Mouse (Mus musculus): ENCODE measurements around the gene Zfp317.
"Not testable (repeated sequence)": the region's sequence is repeated elsewhere in the genome, so short reads cannot be mapped to it uniquely, and the experiment has no call there.

Zfp317 gene

GRCm38 (mm10) chr9:19621843-19622822 lies at the start of gene Zfp317:
Gene Zfp317, plus strand, starts transcription at chr9:19622102.
- peak; percentile 99 for DNase-seq (ENCODE audit: low read depth)

- DNase-seq (ENCODE audit: low read depth): no peak
Observed at GRCm38 (mm10) chr9:19582317-19582716, 39.6 kb upstream of the Zfp317 start, which contains the start of gene Olfr855. Gene Olfr855, plus strand, starts transcription at chr9:19582617.

GRCm38 (mm10) chr9:19621297-19621696 lies 605 bp upstream of the Zfp317 start:
- peak; percentile 13 for DNase-seq (ENCODE audit: low read depth)

DNA sequence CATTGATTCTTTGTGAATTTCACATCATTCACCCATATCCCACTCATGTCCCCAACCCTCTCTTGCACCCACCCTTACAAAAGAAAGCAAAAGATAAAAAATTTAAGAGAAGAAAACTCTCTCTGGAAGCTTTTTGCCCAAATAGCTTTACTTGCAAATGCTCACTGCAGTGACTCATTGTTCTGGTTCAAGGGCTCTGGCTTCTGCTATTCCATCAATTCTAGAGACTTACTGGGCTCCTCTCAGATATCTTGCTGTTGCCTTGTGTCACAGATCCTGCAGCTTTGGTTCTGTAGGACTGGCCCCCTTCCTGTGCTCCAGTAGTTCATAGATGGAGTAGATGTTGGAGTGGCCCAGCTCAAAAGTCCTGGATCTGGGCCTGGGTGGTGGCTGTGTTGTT lies 7.7 kb downstream of the Zfp317 start:
- DNase-seq (ENCODE audit: low read depth): no peak

GRCm38 (mm10) chr9:19645193-19645592 lies 23.3 kb downstream of the Zfp317 start:
- no peak for DNase-seq (ENCODE audit: low read depth)

DNA sequence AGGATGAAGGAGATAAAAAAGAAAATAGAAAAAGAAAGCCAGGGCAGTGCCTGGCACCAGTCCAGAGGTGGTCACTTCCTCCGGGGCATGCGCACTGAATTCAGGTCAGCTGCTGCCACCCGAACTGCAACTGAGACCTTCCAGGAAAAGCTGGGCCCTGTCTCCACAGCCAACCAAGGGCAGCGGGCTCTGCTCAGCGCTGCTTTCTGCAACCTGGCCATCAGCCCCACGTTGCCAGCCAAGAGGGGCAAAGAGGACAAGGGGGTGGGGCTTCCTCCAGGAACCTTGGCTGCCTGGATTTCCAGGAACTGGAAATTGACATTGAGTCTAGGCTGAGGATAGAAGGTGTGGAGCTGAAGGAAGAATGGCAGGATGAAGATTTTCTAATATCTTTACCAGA lies 68.4 kb downstream of the Zfp317 start:
- no peak for DNase-seq (ENCODE audit: low read depth)

GRCm38 (mm10) chr9:19691426-19691825 lies 69.5 kb downstream of the Zfp317 start:
- DNase-seq (ENCODE audit: low read depth): no peak

DNA sequence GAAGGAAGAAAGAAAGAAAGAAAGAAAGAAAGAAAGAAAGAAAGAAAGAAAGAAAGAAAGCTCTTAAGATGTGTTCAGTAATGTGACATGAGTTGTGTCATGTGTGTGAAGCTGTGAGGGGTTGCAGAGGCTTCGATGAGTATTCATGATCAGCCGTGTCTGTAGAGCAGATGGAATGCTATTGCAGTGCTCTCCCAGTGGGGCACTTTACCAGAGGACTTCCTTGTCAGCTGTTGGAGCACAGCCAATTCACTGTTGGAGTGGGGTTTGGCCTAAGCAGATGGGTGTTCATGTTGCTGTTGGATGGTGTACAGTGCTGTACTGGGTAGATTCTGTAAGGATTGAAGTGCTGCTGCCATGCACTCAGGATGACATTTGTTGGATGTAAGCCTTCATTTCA lies 70.5 kb downstream of the Zfp317 start:
- DNase-seq (ENCODE audit: low read depth): no peak

- not testable (repeated sequence) for DNase-seq (ENCODE audit: low read depth)
Observed at GRCm38 (mm10) chr9:19694285-19694684, 72.4 kb downstream of the Zfp317 start.

GRCm38 (mm10) chr9:19694898-19695379 lies 73.0 kb downstream of the Zfp317 start:
- DNase-seq (ENCODE audit: low read depth): not testable (repeated sequence)
